Mouse (Mus musculus): Measurements from ENCODE around the gene Cog5.
A peak's percentile ranks its signal among the peaks of the same experiment; 100 is the strongest.

Gene Cog5

GRCm38 (mm10) chr12:31892771-31893170 is 238.1 kb downstream of the Cog5 start:
- no peak for ATAC-seq (ENCODE audit: low TSS enrichment)

- no peak for ATAC-seq (ENCODE audit: low TSS enrichment)
Measured at GRCm38 (mm10) chr12:31895095-31895734, 240.5 kb downstream of the Cog5 start.

- peak; percentile 88 for ATAC-seq (ENCODE audit: low TSS enrichment)
Measured at GRCm38 (mm10) chr12:31895888-31896287, 241.2 kb downstream of the Cog5 start.

- peak; percentile 26 for ATAC-seq (ENCODE audit: low TSS enrichment)
Measured at GRCm38 (mm10) chr12:31896295-31896694, 241.6 kb downstream of the Cog5 start.

GRCm38 (mm10) chr12:31896986-31897385 is 242.3 kb downstream of the Cog5 start:
- ATAC-seq (ENCODE audit: low TSS enrichment): peak; percentile 22

GRCm38 (mm10) chr12:31897456-31897855 is 242.8 kb downstream of the Cog5 start:
- ATAC-seq (ENCODE audit: low TSS enrichment): peak; percentile 25

- ATAC-seq (ENCODE audit: low TSS enrichment): no peak
Measured at GRCm38 (mm10) chr12:31900391-31900914, 245.8 kb downstream of the Cog5 start.

- peak; percentile 97 for ATAC-seq (ENCODE audit: low TSS enrichment)
Measured at GRCm38 (mm10) chr12:31905696-31906551, 251.3 kb downstream of the Cog5 start.

- ATAC-seq (ENCODE audit: low TSS enrichment): no peak
Measured at GRCm38 (mm10) chr12:31907436-31907835, 252.8 kb downstream of the Cog5 start.

GRCm38 (mm10) chr12:31912966-31913551 is 258.4 kb downstream of the Cog5 start:
- no peak for ATAC-seq (ENCODE audit: low TSS enrichment)

GRCm38 (mm10) chr12:31913614-31914013 is 258.9 kb downstream of the Cog5 start:
- peak; percentile 85 for ATAC-seq (ENCODE audit: low TSS enrichment)

- ATAC-seq (ENCODE audit: low TSS enrichment): no peak
Measured at GRCm38 (mm10) chr12:31916691-31917090, 262.0 kb downstream of the Cog5 start.

GRCm38 (mm10) chr12:31917245-31917644 is 262.6 kb downstream of the Cog5 start:
- no peak for ATAC-seq (ENCODE audit: low TSS enrichment)

- ATAC-seq (ENCODE audit: low TSS enrichment): no peak
Measured at GRCm38 (mm10) chr12:31920464-31921405, 266.1 kb downstream of the Cog5 start.

GRCm38 (mm10) chr12:31924135-31924534 is 269.5 kb downstream of the Cog5 start:
- no peak for ATAC-seq (ENCODE audit: low TSS enrichment)

GRCm38 (mm10) chr12:31925343-31925742 is 270.7 kb downstream of the Cog5 start:
- no peak for ATAC-seq (ENCODE audit: low TSS enrichment)

- peak; percentile 81 for ATAC-seq (ENCODE audit: low TSS enrichment)
Measured at GRCm38 (mm10) chr12:31926661-31927061, 272.0 kb downstream of the Cog5 start.

- ATAC-seq (ENCODE audit: low TSS enrichment): no peak
Measured at GRCm38 (mm10) chr12:31928498-31928897, 273.8 kb downstream of the Cog5 start.

- ATAC-seq (ENCODE audit: low TSS enrichment): 0 out of 2 replicates have a peak, but pooled peaks have one; percentile 45
Measured at GRCm38 (mm10) chr12:31931818-31932217, 277.1 kb downstream of the Cog5 start.

GRCm38 (mm10) chr12:31936657-31937300 is 282.1 kb downstream of the Cog5 start:
- no peak for ATAC-seq (ENCODE audit: low TSS enrichment)

- ATAC-seq (ENCODE audit: low TSS enrichment): no peak
Measured at GRCm38 (mm10) chr12:31937613-31938012, 282.9 kb downstream of the Cog5 start.
